Mouse (Mus musculus) layer of hippocampus, adult 18-20 months (tissue): ENCODE data around the gene Abcg1. TPM values are rescaled to one million over a fixed set of nuclear protein-coding genes. Genes with fewer than 3 reads are reported as not detected.

ENCODE experiments used
- DNase-seq, 2 experiments: peaks; one replicate each; pipeline ENCODE4 v3.0.0; 2022; ENCODE audit warnings: low spot score in 2 of 2
- total RNA-seq, 2 experiments: library from RNA; stranded (reverse); gene quantifications; 2 replicates each; pipeline ENCODE4 v1.2.3; 2021

The Abcg1 gene
- total RNA-seq, 2 experiments from 2014 or later = 84.0 to 84.6 TPM

- DNase-seq = no peak
Observed at GRCm38 (mm10) chr17:31077561-31077960, 20.1 kb downstream of the Abcg1 start.

- DNase-seq = no peak
Observed at GRCm38 (mm10) chr17:31078581-31078980, 21.1 kb downstream of the Abcg1 start.

- DNase-seq = no peak
Observed at GRCm38 (mm10) chr17:31079078-31079840, 21.8 kb downstream of the Abcg1 start.

- DNase-seq = no peak
Observed at GRCm38 (mm10) chr17:31082296-31083078, 25.0 kb downstream of the Abcg1 start.

- no peak for DNase-seq
Observed at GRCm38 (mm10) chr17:31085519-31085918, 28.0 kb downstream of the Abcg1 start.

GRCm38 (mm10) chr17:31086196-31086595 lies 28.7 kb downstream of the Abcg1 start:
- DNase-seq = peak; percentile 40 to 65

- no peak for DNase-seq
Observed at GRCm38 (mm10) chr17:31088711-31089110, 31.2 kb downstream of the Abcg1 start.

GRCm38 (mm10) chr17:31089848-31090247 lies 32.4 kb downstream of the Abcg1 start:
- DNase-seq = no peak

- DNase-seq = peak; percentile 40 to 52
Observed at GRCm38 (mm10) chr17:31091023-31091735, 33.7 kb downstream of the Abcg1 start.

- no peak for DNase-seq
Observed at GRCm38 (mm10) chr17:31094781-31095180, 37.3 kb downstream of the Abcg1 start.

GRCm38 (mm10) chr17:31095570-31095969 lies 38.1 kb downstream of the Abcg1 start:
- no peak for DNase-seq

GRCm38 (mm10) chr17:31096893-31097292 lies 39.4 kb downstream of the Abcg1 start:
- no peak for DNase-seq

- no peak for DNase-seq
Observed at GRCm38 (mm10) chr17:31098788-31099187, 41.3 kb downstream of the Abcg1 start.

- DNase-seq = no peak
Observed at GRCm38 (mm10) chr17:31103007-31103570, 45.6 kb downstream of the Abcg1 start.

- no peak for DNase-seq
Observed at GRCm38 (mm10) chr17:31103823-31104222, 46.3 kb downstream of the Abcg1 start.

- DNase-seq = no peak
Observed at GRCm38 (mm10) chr17:31108388-31108787, 50.9 kb downstream of the Abcg1 start.

GRCm38 (mm10) chr17:31113191-31113856 lies 55.8 kb downstream of the Abcg1 start:
- DNase-seq = peak in 1 of 2 experiments; percentile 43

- DNase-seq = no peak
Observed at GRCm38 (mm10) chr17:31116063-31116462, 58.6 kb downstream of the Abcg1 start.

- DNase-seq = no peak
Observed at GRCm38 (mm10) chr17:31117946-31118345, 60.5 kb downstream of the Abcg1 start.

- DNase-seq = peak; percentile 73 to 92
Observed at GRCm38 (mm10) chr17:31119429-31119828, 62.0 kb downstream of the Abcg1 start.

GRCm38 (mm10) chr17:31121975-31122374 lies 64.5 kb downstream of the Abcg1 start:
- DNase-seq = peak in 1 of 2 experiments; percentile 50
